Mouse (Mus musculus) MEL-GATA-1-ER (cell line): Measurements from ENCODE around the gene Klhl34.

ENCODE experiments used
- DNase-seq: peaks from one replicate; pipeline ENCODE4 v3.0.0-alpha.2; 2012; ENCODE audit warnings: low read depth; ENCODE audit errors: extremely low read depth

Gene Klhl34

DNA sequence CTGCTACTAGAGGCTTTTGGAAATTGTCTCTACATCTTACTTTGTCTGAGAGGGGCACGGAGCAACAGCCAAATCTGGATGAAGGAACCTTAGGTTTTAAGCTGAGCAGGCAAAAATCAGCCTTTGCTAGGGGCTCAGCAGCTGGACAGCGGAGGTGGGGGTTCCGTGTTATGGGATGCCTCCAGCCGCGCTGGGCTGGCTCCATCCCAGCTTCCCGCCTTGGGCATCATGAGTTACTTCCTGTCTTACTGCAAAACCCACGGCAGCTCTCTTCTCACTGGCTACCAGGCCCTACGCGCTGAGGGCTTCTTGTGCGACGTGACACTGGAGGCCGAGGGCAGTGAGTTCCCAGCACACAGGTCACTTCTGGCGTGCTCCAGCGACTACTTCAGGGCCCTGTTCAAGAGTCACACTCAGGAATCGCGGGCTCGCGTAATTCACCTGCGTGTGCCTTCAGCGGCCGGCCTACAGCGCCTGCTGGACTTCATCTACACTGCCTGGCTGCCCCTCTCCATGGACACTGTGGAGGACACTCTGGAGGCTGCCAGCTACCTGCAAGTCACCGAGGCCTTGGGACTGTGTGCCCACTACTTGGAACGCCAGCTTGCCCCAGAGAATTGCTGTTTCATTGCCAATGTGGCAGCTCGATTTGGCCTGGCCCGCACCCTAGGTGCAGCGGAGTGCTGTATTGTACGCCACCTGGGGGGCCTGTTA, at the start of gene Klhl34:
TSS of gene Klhl34 (plus strand) at position 229 of the 714 bp plus-strand sequence.
- DNase-seq, result no peak

DNA sequence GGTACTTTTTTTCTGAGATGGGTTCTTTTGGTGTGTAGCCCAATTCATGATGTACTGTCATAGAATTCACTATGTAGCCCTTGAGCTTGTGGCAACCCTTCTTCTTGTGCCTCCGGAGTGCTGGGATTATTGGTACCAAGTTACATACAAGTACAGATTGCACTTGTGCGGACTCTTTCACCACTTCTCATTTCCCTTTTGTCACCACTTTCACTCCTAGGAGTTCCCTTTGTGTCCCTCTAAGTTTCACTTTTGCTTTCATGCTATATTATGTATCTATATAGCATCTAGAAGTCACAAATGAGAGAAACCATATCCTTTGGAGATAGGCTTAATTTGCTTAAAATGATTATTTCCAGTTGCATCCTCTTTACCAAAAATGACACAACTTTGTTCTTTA, 16.6 kb upstream of the Klhl34 start:
- DNase-seq, result no peak

DNA sequence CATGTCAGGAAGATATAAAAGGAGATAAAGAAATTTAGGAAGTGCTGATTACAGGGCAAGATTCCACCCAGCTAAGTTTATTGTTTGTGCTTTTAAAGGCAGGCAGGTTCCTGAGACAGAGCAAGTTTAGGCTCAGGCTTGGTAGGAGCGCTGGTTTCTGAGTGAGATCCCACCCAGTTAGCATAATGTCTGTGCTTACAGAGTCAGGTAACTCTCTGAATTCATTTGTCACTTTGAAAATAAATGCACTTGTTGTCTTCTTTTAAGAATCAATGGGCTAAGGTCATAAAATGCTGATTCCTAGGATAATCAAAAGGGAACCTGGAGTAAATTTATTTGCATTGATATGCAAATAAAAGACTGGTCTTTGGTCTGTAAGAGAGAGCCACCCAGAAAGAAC, 8.5 kb upstream of the Klhl34 start:
- no peak for DNase-seq

DNA sequence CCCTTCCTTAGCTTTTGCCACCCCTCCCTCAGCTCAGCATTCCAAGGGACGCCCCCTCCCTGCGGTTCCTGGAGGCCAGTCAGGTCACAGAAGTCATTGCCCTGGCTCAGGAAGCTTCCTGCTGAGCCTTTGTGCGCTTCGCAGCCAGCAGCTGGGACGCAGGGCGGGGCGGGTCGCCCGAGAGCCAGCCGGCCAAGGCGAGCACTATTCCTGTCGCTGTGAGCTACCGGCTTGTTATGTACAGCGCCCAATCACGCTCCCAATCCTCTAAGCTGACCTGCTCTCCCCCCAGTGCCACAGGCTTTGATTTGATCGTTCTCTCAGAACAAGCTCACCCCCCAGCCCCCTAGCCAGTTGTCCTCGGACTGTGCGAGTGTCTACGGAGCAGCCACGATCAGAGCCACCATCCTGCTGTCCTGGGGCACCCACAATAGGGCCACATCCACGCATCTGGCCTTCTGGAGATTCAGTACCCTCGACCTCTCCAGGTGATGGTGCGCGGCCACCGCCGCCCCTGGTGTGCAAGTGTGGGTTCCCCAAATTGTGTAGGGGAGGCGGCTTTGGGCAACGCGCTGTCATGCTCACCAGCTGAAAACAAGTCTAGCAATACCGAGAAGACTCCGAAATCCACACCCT, 546 bp upstream of the Klhl34 start:
- DNase-seq, result no peak

DNA sequence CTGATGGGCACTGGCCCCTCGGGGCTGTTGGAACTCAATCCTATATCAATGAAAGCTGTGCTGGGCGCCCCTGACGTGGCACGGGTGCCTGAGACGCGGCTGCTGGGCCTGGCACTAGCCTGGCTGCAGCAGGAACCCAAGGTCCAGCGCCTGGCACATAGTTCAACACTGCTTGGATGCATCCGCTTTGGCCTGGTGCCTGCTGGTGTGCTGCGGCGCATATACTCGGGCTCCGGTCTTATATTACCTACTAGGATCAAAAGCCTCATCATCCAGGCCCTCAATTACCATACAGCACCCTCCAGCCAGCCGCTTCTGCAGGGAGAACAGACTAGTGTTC, 656 bp downstream of the Klhl34 start:
- no peak for DNase-seq

DNA sequence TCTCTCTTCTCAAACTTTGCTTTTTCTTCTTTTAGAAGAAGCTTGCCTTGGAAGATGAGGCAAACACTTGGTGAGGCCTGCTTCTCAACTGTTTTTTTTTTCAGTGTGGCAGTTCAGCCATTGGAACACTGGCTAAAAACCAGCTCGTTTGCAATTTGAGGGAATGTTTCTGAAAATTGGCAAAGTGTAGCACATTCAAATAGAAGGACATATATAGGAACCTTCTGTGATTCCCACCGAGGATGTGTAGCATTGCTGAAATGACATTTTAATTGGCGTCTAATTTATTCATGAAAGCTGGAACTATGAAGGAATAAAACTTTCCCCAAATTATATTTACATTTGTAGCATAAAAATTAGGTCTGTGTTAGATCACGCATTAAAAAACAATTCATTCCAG, 11.7 kb downstream of the Klhl34 start:
- DNase-seq, result no peak
